Mouse (Mus musculus) erythroblast, embryonic 14.5 days (primary cell): ENCODE results near the gene Gng7.

ENCODE experiments used
- GATA1 ChIP-seq: IDR thresholded peaks from 2 replicates; pipeline ENCODE4 v1.6.1; 2012; ENCODE audit warnings: low read length, inconsistent platforms, mixed read lengths
- TAL1 ChIP-seq: IDR thresholded peaks from 3 replicates; pipeline ENCODE4 v1.6.1; 2012; ENCODE audit warnings: low read length, inconsistent platforms, mixed read lengths

GRCm38 (mm10) chr10:80930361-80931152 is 84.2 kb downstream of the Gng7 start:
- TF ChIP-seq TAL1 (no peak), GATA1 (no peak)
